Mouse (Mus musculus): ENCODE results near the gene Ddx25. TPM values are rescaled to one million over a fixed set of nuclear protein-coding genes. Genes with fewer than 3 reads are reported as not detected.

Gene Ddx25
- total RNA-seq, 1 experiment: 1.8 TPM

GRCm38 (mm10) chr9:35522821-35523515 is 35.4 kb downstream of the Ddx25 start:
- H3K4me3 ChIP-seq (ENCODE audit: insufficient read depth in 1 of 2, low read depth in 1 of 2, low read length in 2 of 2, poor library complexity in 1 of 2, severe bottlenecking in 1 of 2): no peak overlapping the region
- TF ChIP-seq ZNF384 (IDR thresholded peaks at IDR 0.05; ENCODE audit: low read depth, low read length) (no peak), ZC3H11A (IDR thresholded peaks at IDR 0.05; ENCODE audit: borderline replicate concordance, low read depth, low read length) (no peak), MAFK (IDR thresholded peaks at IDR 0.05; ENCODE audit: insufficient read depth, low read depth, low read length) (no peak), HCFC1 (IDR thresholded peaks at IDR 0.05; ENCODE audit: borderline replicate concordance, insufficient read depth, low read length) (no peak), CHD2 (IDR thresholded peaks at IDR 0.05; ENCODE audit: low read depth, low read length) (no peak)
- in situ Hi-C loops (cut with MboI; ENCODE audit: low sequenced_read_pairs in 2 of 2, unreplicated experiment in 2 of 2): no loop called here
- H3K36me3 ChIP-seq (ENCODE audit: control insufficient read depth, insufficient read depth, low read length, poor library complexity, severe bottlenecking): no peaks in the 10 kb centered on the region
- no peak overlapping the region for H3K27ac ChIP-seq (ENCODE audit: insufficient read depth, low read depth, low read length, poor library complexity, severe bottlenecking)
- no peaks in the 10 kb centered on the region for H3K9me3 ChIP-seq (ENCODE audit: control insufficient read depth, insufficient read depth, low read depth, low read length)
- H3K4me1 ChIP-seq (ENCODE audit: control insufficient read depth in 2 of 2, insufficient read depth in 2 of 2, low read length in 2 of 2, poor library complexity in 1 of 2): no peaks in the 10 kb centered on the region
- H3K9ac ChIP-seq (ENCODE audit: insufficient read depth, low read depth, low read length, poor library complexity, severe bottlenecking): no peak overlapping the region
- no peak for DNase-seq (ENCODE audit: low read depth, low spot score)

GRCm38 (mm10) chr9:35522241-35522640 is 36.1 kb downstream of the Ddx25 start:
- H3K9ac ChIP-seq (ENCODE audit: insufficient read depth, low read depth, low read length, poor library complexity, severe bottlenecking): no peak overlapping the region
- no peaks in the 10 kb centered on the region for H3K36me3 ChIP-seq (ENCODE audit: control insufficient read depth, insufficient read depth, low read length, poor library complexity, severe bottlenecking)
- in situ Hi-C loops (cut with MboI; ENCODE audit: low sequenced_read_pairs in 2 of 2, unreplicated experiment in 2 of 2): no loop called here
- no peak overlapping the region for H3K4me3 ChIP-seq (ENCODE audit: insufficient read depth in 1 of 2, low read depth in 1 of 2, low read length in 2 of 2, poor library complexity in 1 of 2, severe bottlenecking in 1 of 2)
- H3K27ac ChIP-seq (ENCODE audit: insufficient read depth, low read depth, low read length, poor library complexity, severe bottlenecking): no peak overlapping the region
- no peak for DNase-seq (ENCODE audit: low read depth, low spot score)
- no peaks in the 10 kb centered on the region for H3K4me1 ChIP-seq (ENCODE audit: control insufficient read depth in 2 of 2, insufficient read depth in 2 of 2, low read length in 2 of 2, poor library complexity in 1 of 2)
- no peak for TF ChIP-seq MAFK (IDR thresholded peaks at IDR 0.05; ENCODE audit: insufficient read depth, low read depth, low read length)
- TF ChIP-seq ZC3H11A (IDR thresholded peaks at IDR 0.05; ENCODE audit: borderline replicate concordance, low read depth, low read length): no peak
- no peak for TF ChIP-seq CHD2 (IDR thresholded peaks at IDR 0.05; ENCODE audit: low read depth, low read length)
- no peak for TF ChIP-seq ZNF384 (IDR thresholded peaks at IDR 0.05; ENCODE audit: low read depth, low read length)
- TF ChIP-seq HCFC1 (IDR thresholded peaks at IDR 0.05; ENCODE audit: borderline replicate concordance, insufficient read depth, low read length): no peak
- H3K9me3 ChIP-seq (ENCODE audit: control insufficient read depth, insufficient read depth, low read depth, low read length): no peaks in the 10 kb centered on the region

GRCm38 (mm10) chr9:35520631-35521348 is 37.5 kb downstream of the Ddx25 start:
- no peaks in the 10 kb centered on the region for H3K9me3 ChIP-seq (ENCODE audit: control insufficient read depth, insufficient read depth, low read depth, low read length)
- TF ChIP-seq CHD2 (IDR thresholded peaks at IDR 0.05; ENCODE audit: low read depth, low read length): no peak
- TF ChIP-seq ZC3H11A (IDR thresholded peaks at IDR 0.05; ENCODE audit: borderline replicate concordance, low read depth, low read length): no peak
- TF ChIP-seq HCFC1 (IDR thresholded peaks at IDR 0.05; ENCODE audit: borderline replicate concordance, insufficient read depth, low read length): no peak
- TF ChIP-seq MAFK (IDR thresholded peaks at IDR 0.05; ENCODE audit: insufficient read depth, low read depth, low read length): no peak
- TF ChIP-seq ZNF384 (IDR thresholded peaks at IDR 0.05; ENCODE audit: low read depth, low read length): no peak
- H3K4me3 ChIP-seq (ENCODE audit: insufficient read depth in 1 of 2, low read depth in 1 of 2, low read length in 2 of 2, poor library complexity in 1 of 2, severe bottlenecking in 1 of 2): no peak overlapping the region
- in situ Hi-C loops (cut with MboI; ENCODE audit: low sequenced_read_pairs in 2 of 2, unreplicated experiment in 2 of 2): no loop called here
- H3K4me1 ChIP-seq (ENCODE audit: control insufficient read depth in 2 of 2, insufficient read depth in 2 of 2, low read length in 2 of 2, poor library complexity in 1 of 2): no peaks in the 10 kb centered on the region
- no peaks in the 10 kb centered on the region for H3K36me3 ChIP-seq (ENCODE audit: control insufficient read depth, insufficient read depth, low read length, poor library complexity, severe bottlenecking)
- no peak for DNase-seq (ENCODE audit: low read depth, low spot score)
- no peak overlapping the region for H3K27ac ChIP-seq (ENCODE audit: insufficient read depth, low read depth, low read length, poor library complexity, severe bottlenecking)
- H3K9ac ChIP-seq (ENCODE audit: insufficient read depth, low read depth, low read length, poor library complexity, severe bottlenecking): no peak overlapping the region

GRCm38 (mm10) chr9:35518169-35518568 is 40.2 kb downstream of the Ddx25 start, which contains the start of gene Gm1113:
Gm1113 (minus strand) TSS chr9:35518269.
- Histone ChIP-seq H3K4me3 (ENCODE audit: insufficient read depth in 1 of 2, low read depth in 1 of 2, low read length in 2 of 2, poor library complexity in 1 of 2, severe bottlenecking in 1 of 2) (no peak within 1 kb of the TSS), H3K27ac (ENCODE audit: insufficient read depth, low read depth, low read length, poor library complexity, severe bottlenecking) (no peak within 1 kb of the TSS), H3K36me3 (ENCODE audit: control insufficient read depth, insufficient read depth, low read length, poor library complexity, severe bottlenecking) (no peaks in the 10 kb centered on the region), H3K9ac (ENCODE audit: insufficient read depth, low read depth, low read length, poor library complexity, severe bottlenecking) (no peak within 1 kb of the TSS), H3K4me1 (ENCODE audit: control insufficient read depth in 2 of 2, insufficient read depth in 2 of 2, low read length in 2 of 2, poor library complexity in 1 of 2) (no peaks in the 10 kb centered on the region), H3K9me3 (ENCODE audit: control insufficient read depth, insufficient read depth, low read depth, low read length) (no peaks in the 10 kb centered on the region)
- no peak for DNase-seq (ENCODE audit: low read depth, low spot score)
- TF ChIP-seq ZNF384 (IDR thresholded peaks at IDR 0.05; ENCODE audit: low read depth, low read length): no peak
- in situ Hi-C loops (cut with MboI; ENCODE audit: low sequenced_read_pairs in 2 of 2, unreplicated experiment in 2 of 2): no loop called here

Measured in ES-E14 (cell line).